Mouse (Mus musculus) myocyte (in vitro differentiated cells): ENCODE measurements around the gene Gstp3. TPM values are rescaled to one million over a fixed set of nuclear protein-coding genes. Genes with fewer than 3 reads are reported as not detected.
"Not testable (repeated sequence)": the region's sequence is repeated elsewhere in the genome, so short reads cannot be mapped to it uniquely, and the experiment has no call there.

ENCODE experiments used
- H3K27me3 ChIP-seq: one replicate; pipeline ENCODE4 v1.6.1; 2011; ENCODE audit not compliant: control insufficient read depth, insufficient read depth, insufficient read length
- H3K36me3 ChIP-seq: one replicate; pipeline ENCODE4 v1.6.1; 2011; ENCODE audit not compliant: control insufficient read depth, insufficient read depth
- H3K4me2 ChIP-seq: one replicate; pipeline ENCODE4 v1.6.1; 2011; ENCODE audit warnings: low read depth, control low read depth
- H3K4me3 ChIP-seq: one replicate; pipeline ENCODE4 v1.5.1; 2011; ENCODE audit warnings: mild to moderate bottlenecking, control low read depth, moderate library complexity
- H3K79me2 ChIP-seq: one replicate; pipeline ENCODE4 v1.6.1; 2011; ENCODE audit not compliant: control insufficient read depth, insufficient read depth
- H3ac ChIP-seq: one replicate; pipeline ENCODE4 v1.6.1; 2011; ENCODE audit not compliant: control insufficient read depth, insufficient read length
- CEBPB ChIP-seq: IDR thresholded peaks from 2 replicates; pipeline ENCODE4 v1.6.1; 2011; ENCODE audit warnings: mild to moderate bottlenecking, moderate library complexity; ENCODE audit not compliant: poor library complexity, insufficient read depth, severe bottlenecking
- E2F4 ChIP-seq: IDR thresholded peaks from one replicate; pipeline ENCODE4 v1.6.1; 2011; ENCODE audit warnings: mild to moderate bottlenecking, control low read depth, moderate library complexity; ENCODE audit not compliant: insufficient read depth
- MAX ChIP-seq: IDR thresholded peaks from one replicate; pipeline ENCODE4 v1.6.1; 2011; ENCODE audit warnings: low read depth, mild to moderate bottlenecking, control low read depth
- MYOD1 ChIP-seq, 3 experiments: IDR thresholded peaks; one replicate each; pipeline ENCODE4 v1.6.1; 2011; ENCODE audit warnings: control low read depth in 2 of 3, low read depth in 2 of 3, mild to moderate bottlenecking in 2 of 3, moderate library complexity in 1 of 3; ENCODE audit not compliant: insufficient read length in 2 of 3, control insufficient read depth in 1 of 3
- MYOG ChIP-seq, 3 experiments: IDR thresholded peaks; one replicate each; pipeline ENCODE4 v1.6.1; 2011; ENCODE audit warnings: control low read depth in 2 of 3, low read depth in 2 of 3, mild to moderate bottlenecking in 2 of 3; ENCODE audit not compliant: insufficient read length in 2 of 3, control insufficient read depth in 1 of 3, insufficient read depth in 1 of 3
- POLR2A ChIP-seq: IDR thresholded peaks from one replicate; pipeline ENCODE4 v1.6.1; 2011; ENCODE audit warnings: low read depth, mild to moderate bottlenecking, control low read depth, moderate library complexity; ENCODE audit not compliant: insufficient read length
- POLR2AphosphoS2 ChIP-seq: IDR thresholded peaks from one replicate; pipeline ENCODE4 v1.6.1; 2011; ENCODE audit warnings: low read depth, control low read depth; ENCODE audit not compliant: insufficient read length
- REST ChIP-seq: IDR thresholded peaks from one replicate; pipeline ENCODE4 v1.6.1; 2011; ENCODE audit warnings: mild to moderate bottlenecking, control low read depth, moderate library complexity; ENCODE audit not compliant: insufficient read depth, insufficient read length
- SRF ChIP-seq: IDR thresholded peaks from one replicate; pipeline ENCODE4 v1.6.1; 2011; ENCODE audit warnings: low read depth; ENCODE audit not compliant: control insufficient read depth, insufficient read length
- TCF12 ChIP-seq: IDR thresholded peaks from one replicate; pipeline ENCODE4 v1.6.1; 2011; ENCODE audit warnings: mild to moderate bottlenecking, control low read depth; ENCODE audit not compliant: poor library complexity, insufficient read depth, severe bottlenecking
- TCF3 ChIP-seq: IDR thresholded peaks from one replicate; pipeline ENCODE4 v1.6.1; 2011; ENCODE audit warnings: low read depth, control low read depth; ENCODE audit not compliant: insufficient read length
- USF1 ChIP-seq: IDR thresholded peaks from one replicate; pipeline ENCODE4 v1.6.1; 2011; ENCODE audit warnings: low read depth, mild to moderate bottlenecking, control low read depth, moderate library complexity
- polyA plus RNA-seq: library from polyadenylated mRNA; unstranded; fragments of >200 nt; fragmentation: generic; extraction: Trizol; gene quantifications from one replicate; pipeline ENCODE4 v1.2.1, GENCODE M21; 2012; ENCODE audit warnings: missing spikeins

Gstp3 gene
- polyA plus RNA-seq, 1 experiment: 0.25 TPM

DNA sequence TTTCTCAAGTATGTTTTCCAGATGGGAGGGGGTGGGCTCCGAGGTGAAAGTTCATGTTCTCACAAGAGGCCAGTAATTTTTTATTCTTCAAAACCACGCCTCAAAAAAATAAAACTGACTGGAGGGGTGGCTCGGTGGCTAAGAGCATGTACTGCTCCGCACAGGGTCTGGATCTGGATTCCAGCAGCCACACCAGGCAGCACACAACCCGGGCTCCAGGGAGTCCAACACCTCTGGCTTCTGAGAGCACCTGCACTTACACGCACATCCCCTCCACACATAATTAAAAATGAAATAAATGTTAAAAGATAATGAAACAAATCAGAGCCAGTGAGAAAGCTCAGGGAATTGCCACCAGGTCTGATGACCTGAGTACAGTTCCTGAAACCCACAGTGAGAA lies 6.9 kb upstream of the Gstp3 start:
- Histone ChIP-seq H3K36me3 (no peaks in the 10 kb centered on the region), H3K79me2 (no peaks in the 10 kb centered on the region), H3K4me2 (no peak overlapping the region), H3K4me3 (no peak overlapping the region), H3K27me3 (no peaks in the 10 kb centered on the region), H3ac (no peak overlapping the region)
- no peak for TF ChIP-seq USF1
- no peak for TF ChIP-seq MAX
- no peak for TF ChIP-seq POLR2A
- no peak for TF ChIP-seq POLR2AphosphoS2

DNA sequence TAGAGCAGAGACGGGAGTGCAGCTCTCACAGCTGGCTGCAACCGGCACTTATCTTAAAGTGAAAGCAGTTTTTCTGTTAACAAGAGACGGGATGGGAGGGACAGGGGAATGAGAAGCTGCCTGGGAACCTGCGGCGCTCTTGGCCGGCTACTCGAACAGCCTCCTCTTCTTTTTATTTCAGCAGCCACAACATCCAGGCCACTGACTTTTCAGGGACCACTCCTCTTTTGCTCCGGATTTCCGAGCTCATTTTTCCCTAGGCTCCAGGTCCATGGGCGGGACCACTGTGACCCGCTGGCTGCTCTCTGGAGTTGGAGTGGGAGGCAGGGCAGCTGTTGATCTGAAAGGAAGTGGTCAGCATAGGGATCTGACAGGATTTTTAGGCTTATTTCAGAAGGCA lies 5.1 kb upstream of the Gstp3 start:
- H3K79me2 ChIP-seq, H3K4me2 ChIP-seq, H3K27me3 ChIP-seq, H3K36me3 ChIP-seq, H3ac ChIP-seq: not testable (repeated sequence)
- peak overlapping the region; percentile 14 for H3K4me3 ChIP-seq

DNA sequence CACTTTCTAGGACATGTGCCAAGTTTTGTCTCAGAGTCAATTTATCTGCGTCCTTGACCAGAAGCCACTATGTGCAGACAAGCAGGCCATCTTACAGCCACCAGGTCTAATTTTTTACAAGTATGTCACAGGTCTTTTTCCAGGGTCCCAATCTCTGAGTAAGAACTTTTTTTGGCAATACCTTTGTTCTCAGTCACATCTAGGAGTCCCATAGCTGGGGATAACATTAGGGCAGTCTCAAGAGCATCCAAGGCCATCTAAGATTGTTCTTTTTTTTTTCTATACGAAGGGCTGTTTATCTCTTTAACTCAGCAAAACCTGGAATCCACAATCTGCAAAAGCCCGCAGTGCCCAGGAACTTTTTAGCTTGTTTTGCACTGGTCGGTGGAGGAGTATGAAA lies 4.0 kb upstream of the Gstp3 start:
- peak overlapping the region; percentile 75 for H3K4me2 ChIP-seq
- H3K79me2 ChIP-seq: not testable (repeated sequence)

DNA sequence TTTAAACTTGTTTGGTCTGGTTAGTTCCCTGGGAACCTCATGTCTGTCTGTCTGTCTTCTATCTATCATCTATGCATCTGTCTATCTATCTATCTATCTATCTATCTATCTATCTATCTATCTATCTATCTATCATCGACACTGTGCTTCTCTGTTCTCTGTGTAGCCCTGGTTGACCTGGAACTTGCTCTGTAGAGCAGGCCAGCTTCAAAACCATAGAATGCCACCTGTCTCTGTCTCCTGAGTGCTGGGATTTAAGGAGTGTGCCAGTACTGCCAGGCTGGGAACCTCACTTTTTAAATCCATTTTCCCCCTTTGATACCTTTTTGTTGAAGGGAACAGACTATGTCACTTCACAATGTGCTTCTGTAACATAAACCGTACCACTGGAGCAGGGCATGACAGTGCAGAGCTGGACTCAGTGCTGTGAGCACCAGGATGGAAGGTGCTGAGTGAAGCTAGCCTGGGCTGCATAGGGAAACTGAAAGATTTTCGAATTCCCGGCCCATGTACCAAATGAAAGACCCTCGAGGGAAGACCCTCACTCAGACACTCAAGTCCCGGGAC lies 1.6 kb upstream of the Gstp3 start:
- Histone ChIP-seq H3K27me3 (no peaks in the 10 kb centered on the region), H3ac (no peak overlapping the region), H3K4me3 (no peak overlapping the region), H3K4me2 (no peak overlapping the region), H3K79me2 (no peaks in the 10 kb centered on the region), H3K36me3 (no peaks in the 10 kb centered on the region)
- TF ChIP-seq POLR2AphosphoS2 (peak; percentile 31), E2F4 (no peak)

More for the DNA sequence above, 4.0 kb upstream of the Gstp3 start:
- not testable (repeated sequence) for H3K36me3 ChIP-seq, H3ac ChIP-seq, H3K4me3 ChIP-seq, H3K27me3 ChIP-seq

DNA sequence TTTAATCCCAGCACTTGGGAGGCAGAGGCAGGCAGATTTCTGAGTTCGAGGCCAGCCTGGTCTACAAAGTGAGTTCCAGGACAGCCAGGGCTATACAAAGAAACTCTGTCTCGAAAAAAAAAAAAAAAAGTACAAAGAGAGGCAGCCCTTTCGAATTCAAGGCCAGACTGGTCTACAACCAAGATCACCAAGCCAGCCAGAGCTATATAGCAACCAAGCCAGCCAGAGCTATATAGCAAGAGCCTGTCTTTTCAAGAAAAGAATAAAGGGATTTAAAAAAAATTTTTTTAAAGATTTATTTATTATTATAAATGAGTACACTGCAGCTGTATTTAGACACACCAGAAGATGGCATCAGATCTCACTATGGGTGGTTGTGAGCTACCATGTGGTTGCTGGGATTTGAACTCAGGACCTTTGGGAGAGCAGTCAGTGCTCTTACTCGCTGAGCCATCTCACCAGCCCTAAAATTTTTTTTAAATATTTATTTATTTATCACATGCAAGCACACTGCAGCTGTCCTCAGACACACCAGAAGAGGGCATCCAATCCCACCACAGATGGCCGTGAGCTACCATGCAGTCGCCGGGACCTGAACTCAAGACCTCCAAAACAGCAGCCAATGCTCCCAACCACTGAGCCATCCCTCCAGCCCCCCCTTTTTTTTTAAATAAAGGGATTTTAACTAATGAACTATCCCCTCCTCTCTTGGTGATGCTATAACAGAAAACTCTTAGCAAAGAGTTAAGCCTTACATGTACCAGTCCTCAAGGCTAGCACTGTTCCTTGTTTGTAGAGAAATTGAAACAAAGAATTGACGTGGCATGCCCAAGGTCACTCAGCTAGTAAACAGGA lies 902 bp upstream of the Gstp3 start:
- H3K4me2 ChIP-seq, H3ac ChIP-seq, H3K27me3 ChIP-seq, H3K79me2 ChIP-seq, H3K36me3 ChIP-seq, H3K4me3 ChIP-seq: not testable (repeated sequence)

DNA sequence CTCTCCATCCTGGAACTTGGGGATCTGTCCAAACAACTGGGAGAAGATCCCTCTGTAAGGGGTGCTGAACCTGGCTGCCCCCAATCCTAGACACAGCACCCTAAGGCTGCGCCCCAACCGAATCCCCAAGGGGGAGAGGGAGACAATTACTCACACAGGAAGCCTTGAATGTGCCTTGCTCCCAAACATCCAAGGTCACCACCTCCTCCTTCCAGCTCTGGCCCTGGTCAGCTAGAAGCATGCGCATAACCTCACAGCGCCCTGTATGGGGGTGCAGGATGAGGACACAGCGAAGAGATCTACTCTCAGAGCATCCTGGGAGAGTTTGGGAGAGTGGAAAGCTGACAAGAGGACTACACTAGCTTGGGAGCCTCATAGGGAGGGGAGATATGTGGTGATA lies 788 bp downstream of the Gstp3 start:
- no peak for TF ChIP-seq POLR2AphosphoS2
- TF ChIP-seq MAX: no peak
- no peak for TF ChIP-seq E2F4
- no peak overlapping the region for H3ac ChIP-seq
- no peaks in the 10 kb centered on the region for H3K36me3 ChIP-seq
- H3K4me3 ChIP-seq: no peak overlapping the region
- no peak overlapping the region for H3K4me2 ChIP-seq
- H3K79me2 ChIP-seq: no peaks in the 10 kb centered on the region
- no peaks in the 10 kb centered on the region for H3K27me3 ChIP-seq

DNA sequence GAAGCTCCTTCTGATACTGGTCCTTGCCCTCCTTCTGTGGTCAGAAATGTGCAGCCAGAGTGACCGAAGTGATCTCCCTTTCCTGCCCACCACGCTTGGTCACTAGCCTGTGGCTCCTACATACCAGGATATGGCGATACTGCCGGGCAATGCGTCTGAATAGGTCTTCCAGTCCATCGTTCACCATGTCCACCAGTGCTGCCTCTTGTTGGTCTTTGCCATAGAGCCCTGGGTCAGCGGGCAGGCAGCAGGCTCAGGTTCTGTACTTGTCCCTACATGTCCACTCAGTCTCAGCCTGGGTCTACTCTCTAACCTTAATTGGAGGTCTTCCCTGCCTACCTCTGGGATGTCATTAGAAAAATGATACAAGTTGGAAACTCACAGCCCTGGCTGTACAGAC lies 1.4 kb downstream of the Gstp3 start:
- H3K4me2 ChIP-seq: no peak overlapping the region
- H3K36me3 ChIP-seq: no peaks in the 10 kb centered on the region
- no peaks in the 10 kb centered on the region for H3K27me3 ChIP-seq
- no peak overlapping the region for H3K4me3 ChIP-seq
- TF ChIP-seq TCF3: no peak
- no peak for TF ChIP-seq E2F4
- TF ChIP-seq MYOG (IDR thresholded peaks at IDR 0.05; ENCODE audit: control insufficient read depth in 1 of 3, insufficient read depth in 1 of 3, insufficient read length in 2 of 3, low read depth in 2 of 3): no peak
- no peak for TF ChIP-seq CEBPB
- TF ChIP-seq POLR2A: no peak
- no peak for TF ChIP-seq SRF
- TF ChIP-seq MAX: no peak
- TF ChIP-seq POLR2AphosphoS2: no peak
- no peak for TF ChIP-seq USF1
- no peak for TF ChIP-seq REST
- no peak for TF ChIP-seq MYOD1 (IDR thresholded peaks at IDR 0.05; ENCODE audit: control insufficient read depth in 1 of 3, insufficient read length in 2 of 3, low read depth in 2 of 3)
- no peak for TF ChIP-seq TCF12
- H3K79me2 ChIP-seq: no peaks in the 10 kb centered on the region
- no peak overlapping the region for H3ac ChIP-seq
